Mouse (Mus musculus) ES-Bruce4 (cell line): ENCODE measurements around the gene Olfr983.

Experiments
- CTCF ChIP-seq: IDR thresholded peaks from one replicate; pipeline ENCODE4 v1.8.1; 2011; ENCODE audit warnings: low read depth, low read length
- EP300 ChIP-seq: IDR thresholded peaks from 2 replicates; pipeline ENCODE4 v1.6.1; 2011; ENCODE audit warnings: low read depth, low read length; ENCODE audit not compliant: insufficient read depth

GRCm38 (mm10) chr9:40136987-40137688 lies 43.7 kb upstream of the Olfr983 start:
- TF ChIP-seq CTCF (no peak), EP300 (no peak)
